Mouse (Mus musculus) olfactory bulb, adult 2 months (tissue): Measurements from ENCODE around the gene Fkbp9.

ENCODE experiments used
- CTCF ChIP-seq: fragments of 200-500 bp; IDR thresholded peaks from 2 replicates; pipeline ENCODE4 v1.5.1; 2012; ENCODE audit warnings: low read depth, mild to moderate bottlenecking, low read length, moderate library complexity; ENCODE audit not compliant: insufficient read depth
- POLR2A ChIP-seq: fragments of 200-500 bp; IDR thresholded peaks from 2 replicates; pipeline ENCODE4 v1.6.1; 2012; ENCODE audit warnings: mild to moderate bottlenecking, low read depth, low read length, moderate library complexity; ENCODE audit not compliant: insufficient read depth

GRCm38 (mm10) chr6:56876870-56877269 is 45.0 kb downstream of the Fkbp9 start:
- TF ChIP-seq CTCF (no peak), POLR2A (no peak)
